Mouse (Mus musculus): ENCODE data around the gene Polr2l. TPM values are rescaled to one million over a fixed set of nuclear protein-coding genes. Genes with fewer than 3 reads are reported as not detected.

Gene Polr2l
- total and polyA plus RNA-seq, 2 experiments from 2014 or later: 21.1 to 73.2 TPM

DNA sequence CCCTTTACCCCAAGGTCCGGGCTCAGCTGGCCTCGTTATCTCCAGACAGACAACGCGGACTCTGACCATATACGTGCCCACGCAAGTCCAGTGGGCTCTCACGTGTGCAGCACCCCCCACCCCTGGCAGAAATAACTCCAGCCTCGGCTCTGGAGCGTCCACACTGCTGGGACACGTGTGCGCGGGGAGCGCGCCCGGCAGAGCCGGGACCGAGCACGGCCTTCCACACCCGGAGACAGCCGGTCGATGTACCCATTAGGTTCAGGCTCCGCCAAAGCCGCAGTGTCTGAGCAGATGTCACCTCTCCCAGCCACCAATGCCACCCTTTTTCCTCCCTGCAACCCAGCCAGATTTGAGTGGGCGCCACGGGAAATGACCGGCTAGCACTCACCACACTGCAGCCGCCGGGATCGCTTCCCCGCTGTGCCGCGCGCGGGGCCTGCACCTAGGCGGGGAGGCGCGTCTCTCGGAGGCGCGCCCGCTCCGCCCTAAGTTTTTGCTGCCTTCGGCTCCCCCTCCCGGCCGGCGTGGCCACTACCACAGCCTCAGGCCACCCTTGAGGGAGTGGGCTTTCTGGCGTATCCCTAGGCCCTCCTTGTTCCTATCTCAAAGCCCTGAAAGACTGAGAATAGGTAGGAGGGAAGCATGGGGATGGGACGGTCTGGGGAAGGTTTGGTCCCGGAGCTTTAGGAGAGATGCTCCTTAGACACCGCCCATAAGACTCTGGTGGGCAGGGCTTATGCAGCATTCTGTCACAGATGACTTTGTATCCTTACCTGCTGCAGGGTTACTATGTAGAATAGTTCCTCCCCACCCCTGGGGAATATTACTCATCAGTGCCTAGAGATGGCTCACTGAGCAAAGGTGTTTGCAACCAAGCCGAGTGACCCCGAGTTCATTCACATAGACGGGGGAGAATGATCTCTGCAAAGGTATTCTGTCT, 37.5 kb downstream of the Polr2l start, which contains the start of gene Slc25a22:
Gene Slc25a22, minus strand, starts transcription at position 715 of the 943 bp plus-strand sequence.
- peaks cover 31% of the 10 kb centered on the region for H3K4me1 ChIP-seq (ENCODE audit: insufficient read depth)
- peak; percentile 91 for ATAC-seq
- TF ChIP-seq CTCF (IDR thresholded peaks at IDR 0.05; ENCODE audit: low read depth): peak; percentile 81

DNA sequence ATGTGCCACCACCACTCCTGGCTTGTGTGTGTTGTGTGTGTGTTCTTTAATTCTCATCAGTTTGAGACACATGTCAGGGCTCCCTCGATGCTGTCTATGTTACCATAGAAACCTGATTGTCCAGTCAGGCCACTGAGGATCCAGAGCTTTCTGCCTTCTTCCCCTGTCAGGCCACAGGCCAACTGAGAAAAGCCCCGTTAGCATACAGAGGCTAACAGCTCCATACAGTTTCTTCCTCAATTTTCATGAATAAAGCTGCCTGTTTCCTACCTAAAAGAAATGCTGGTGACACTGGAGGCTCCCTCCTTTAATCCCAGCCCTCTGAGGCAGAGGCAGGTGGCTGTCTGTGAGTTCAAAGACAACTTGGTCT, 38.4 kb downstream of the Polr2l start:
- Histone ChIP-seq H3K4me1 (ENCODE audit: insufficient read depth) (peaks cover 31% of the 10 kb centered on the region), H3K4me3 (ENCODE audit: low read depth, low read length) (peak overlapping the region; percentile 70), H3K27me3 (ENCODE audit: insufficient read depth, low read length) (no peaks in the 10 kb centered on the region), H3K9ac (peak overlapping the region; percentile 87), H3K9me3 (ENCODE audit: low read length) (no peaks in the 10 kb centered on the region), H3K36me3 (ENCODE audit: insufficient read depth) (peaks cover 30% of the 10 kb centered on the region), H3K4me2 (ENCODE audit: low read depth) (peak overlapping the region; percentile 93), H3K27ac (ENCODE audit: low read depth, low read length) (peak overlapping the region; percentile 86; the same call in 1 of the 2 replicates)
- 43% methylated on average over 2 of the region's 2 CpGs for WGBS
- DNase-seq (no peak), ATAC-seq (no peak)
- TF ChIP-seq CTCF (IDR thresholded peaks at IDR 0.05; ENCODE audit: low read depth): no peak

More for the DNA sequence above, 37.5 kb downstream of the Polr2l start, which contains the start of gene Slc25a22:
- Histone ChIP-seq H3K9me3 (ENCODE audit: low read length) (no peaks in the 10 kb centered on the region), H3K4me2 (ENCODE audit: low read depth) (peak within 1 kb of the TSS; percentile 93), H3K9ac (peak within 1 kb of the TSS; percentile 87), H3K27ac (ENCODE audit: low read depth, low read length) (peak within 1 kb of the TSS; percentile 86), H3K4me3 (ENCODE audit: low read depth, low read length) (peak within 1 kb of the TSS; percentile 70), H3K36me3 (ENCODE audit: insufficient read depth) (peaks cover 20% of the 10 kb centered on the region), H3K27me3 (ENCODE audit: insufficient read depth, low read length) (no peaks in the 10 kb centered on the region)
- 7% methylated on average over 53 of the region's 53 CpGs for WGBS
- DNase-seq: peak; percentile 93

DNA sequence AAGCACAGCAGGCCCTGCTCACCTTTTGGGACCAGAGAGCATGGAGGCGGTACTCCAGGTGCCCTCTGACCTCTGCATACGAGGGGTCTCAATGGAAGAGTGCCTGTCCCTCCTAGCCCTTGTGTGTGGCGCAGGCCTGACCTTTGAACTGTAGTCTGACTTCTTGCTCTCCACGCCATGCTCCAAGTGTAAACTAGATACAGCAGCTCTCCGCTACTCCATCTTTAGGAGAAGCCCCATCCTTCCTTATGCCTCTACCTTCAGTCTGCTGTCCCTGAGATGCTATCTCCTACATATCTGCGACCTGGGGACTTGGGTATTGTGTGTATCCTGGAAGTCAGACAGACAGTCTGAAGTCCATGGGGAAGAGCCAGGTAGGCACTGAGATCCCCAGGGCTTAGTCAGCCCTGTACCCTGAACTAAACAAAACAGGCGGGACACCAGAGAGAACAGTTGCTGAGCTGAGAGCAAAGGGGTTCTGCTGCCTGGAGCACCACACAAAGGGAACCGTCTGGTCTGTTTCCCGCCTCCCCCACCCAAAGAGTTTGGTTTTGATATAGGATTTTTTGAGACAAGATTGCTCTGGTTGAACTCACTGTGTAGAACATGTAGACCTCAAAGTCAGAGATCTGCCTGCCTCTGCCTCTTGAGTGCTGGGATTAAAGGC, 38.9 kb downstream of the Polr2l start:
- Histone ChIP-seq H3K9ac (no peak overlapping the region), H3K27ac (ENCODE audit: low read depth, low read length) (peak overlapping the region; percentile 86; the same call in 1 of the 2 replicates), H3K4me3 (ENCODE audit: low read depth, low read length) (peak overlapping the region; percentile 53; the same call in 1 of the 2 replicates), H3K4me1 (ENCODE audit: insufficient read depth) (peaks cover 31% of the 10 kb centered on the region), H3K36me3 (ENCODE audit: insufficient read depth) (peaks cover 35% of the 10 kb centered on the region), H3K9me3 (ENCODE audit: low read length) (no peaks in the 10 kb centered on the region), H3K27me3 (ENCODE audit: insufficient read depth, low read length) (no peaks in the 10 kb centered on the region), H3K4me2 (ENCODE audit: low read depth) (peak overlapping the region; percentile 93)
- 81% methylated on average over 9 of the region's 9 CpGs for WGBS
- no peak for TF ChIP-seq CTCF (IDR thresholded peaks at IDR 0.05; ENCODE audit: low read depth)
- DNase-seq: no peak
- no peak for ATAC-seq

DNA sequence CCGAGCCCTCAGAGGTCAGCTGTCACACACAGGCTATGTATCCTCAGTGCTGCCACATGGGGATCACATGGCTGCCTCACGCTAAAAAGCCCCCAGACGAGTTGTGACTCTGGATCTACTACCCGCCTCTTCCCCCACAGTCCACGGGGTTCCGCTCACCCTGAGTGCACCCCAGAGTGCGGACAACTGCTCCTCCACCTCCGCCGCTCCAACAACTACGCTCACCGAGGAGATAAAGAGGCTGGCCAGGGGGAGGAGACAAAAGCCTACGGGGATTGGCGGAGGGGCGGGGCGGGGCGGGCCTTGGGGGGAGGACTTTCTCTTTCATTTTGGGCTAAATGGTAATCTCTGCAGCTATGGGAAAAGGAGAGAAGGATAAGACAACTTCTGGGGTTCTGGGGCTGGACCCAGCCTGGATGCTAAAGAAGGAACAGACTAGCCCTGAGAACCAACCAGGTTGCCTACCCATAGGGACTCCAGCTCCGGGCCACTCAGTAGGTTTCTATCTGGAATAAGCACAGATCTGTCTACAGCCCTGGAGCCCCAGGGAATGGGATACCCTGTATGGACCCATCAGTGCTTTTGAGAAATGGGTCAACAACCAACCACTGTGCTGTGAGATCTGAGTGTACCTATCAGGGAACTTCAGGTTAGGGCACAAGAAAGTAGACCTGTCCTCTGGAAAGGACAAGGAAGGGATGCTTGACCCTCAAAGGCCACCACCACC, 39.6 kb downstream of the Polr2l start:
- Histone ChIP-seq H3K9me3 (ENCODE audit: low read length) (no peaks in the 10 kb centered on the region), H3K27me3 (ENCODE audit: insufficient read depth, low read length) (no peaks in the 10 kb centered on the region), H3K9ac (peak overlapping the region; percentile 66), H3K27ac (ENCODE audit: low read depth, low read length) (peak overlapping the region; percentile 86), H3K4me1 (ENCODE audit: insufficient read depth) (peaks cover 31% of the 10 kb centered on the region), H3K4me3 (ENCODE audit: low read depth, low read length) (peak overlapping the region; percentile 53), H3K36me3 (ENCODE audit: insufficient read depth) (peaks cover 42% of the 10 kb centered on the region), H3K4me2 (ENCODE audit: low read depth) (peak overlapping the region; percentile 87)
- ATAC-seq: peak; percentile 32
- TF ChIP-seq CTCF (IDR thresholded peaks at IDR 0.05; ENCODE audit: low read depth): no peak
- 3% methylated on average over 17 of the region's 17 CpGs for WGBS
- DNase-seq: peak; percentile 73

DNA sequence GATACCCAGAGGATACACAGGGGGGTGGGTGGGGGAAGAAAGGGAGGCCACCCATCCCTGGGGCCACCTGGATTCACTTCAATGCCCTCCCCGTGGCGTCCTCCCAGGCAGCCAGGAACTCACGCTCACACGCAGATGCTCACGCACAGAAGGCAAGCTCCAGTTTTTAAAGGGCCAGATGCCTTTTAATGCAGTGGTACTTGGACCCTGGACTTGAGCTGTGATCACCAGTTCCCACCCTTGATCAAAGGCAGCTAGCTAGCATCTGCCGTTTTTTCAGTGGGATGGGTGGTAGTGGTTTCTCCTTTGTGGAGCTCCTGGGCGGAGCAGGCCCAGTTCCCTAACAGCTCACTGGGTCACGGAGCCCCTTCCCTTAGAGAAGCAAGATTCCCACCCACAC, 40.5 kb downstream of the Polr2l start:
- 8% methylated on average over 8 of the region's 8 CpGs for WGBS
- H3K4me1 ChIP-seq (ENCODE audit: insufficient read depth): peaks cover 31% of the 10 kb centered on the region
- H3K4me2 ChIP-seq (ENCODE audit: low read depth): peak overlapping the region; percentile 87
- H3K9me3 ChIP-seq (ENCODE audit: low read length): no peaks in the 10 kb centered on the region
- H3K36me3 ChIP-seq (ENCODE audit: insufficient read depth): peaks cover 38% of the 10 kb centered on the region
- no peaks in the 10 kb centered on the region for H3K27me3 ChIP-seq (ENCODE audit: insufficient read depth, low read length)
- H3K4me3 ChIP-seq (ENCODE audit: low read depth, low read length): peak overlapping the region; percentile 53
- peak; percentile 83 for DNase-seq
- no peak for TF ChIP-seq CTCF (IDR thresholded peaks at IDR 0.05; ENCODE audit: low read depth)
- ATAC-seq: peak; percentile 19; the same call in 1 of the 2 replicates
- H3K9ac ChIP-seq: peak overlapping the region; percentile 66
- H3K27ac ChIP-seq (ENCODE audit: low read depth, low read length): peak overlapping the region; percentile 86

All from forebrain, postnatal 0 days (tissue).